Mouse (Mus musculus): ENCODE measurements around the gene Prmt7. TPM values are rescaled to one million over a fixed set of nuclear protein-coding genes. Genes with fewer than 3 reads are reported as not detected.

Gene Prmt7
- total RNA-seq, 2 experiments from 2014 or later: 0.84 to 3.7 TPM

GRCm38 (mm10) chr8:106211421-106211820, 685 bp downstream of the Prmt7 start:
- peak; percentile 10 for ATAC-seq (replicated peaks; ENCODE audit: low FRiP score, poor library complexity, severe bottlenecking)

GRCm38 (mm10) chr8:106213959-106214358, 3.2 kb downstream of the Prmt7 start:
- no peak for ATAC-seq (replicated peaks; ENCODE audit: low FRiP score, poor library complexity, severe bottlenecking)

GRCm38 (mm10) chr8:106219620-106220019, 8.9 kb downstream of the Prmt7 start:
- ATAC-seq (replicated peaks; ENCODE audit: low FRiP score, poor library complexity, severe bottlenecking): no peak

- peak; percentile 79 for ATAC-seq (replicated peaks; ENCODE audit: low FRiP score, poor library complexity, severe bottlenecking)
These were observed 15.9 kb downstream of the Prmt7 start for GRCm38 (mm10) chr8:106226589-106226988.

- no peak for ATAC-seq (replicated peaks; ENCODE audit: low FRiP score, poor library complexity, severe bottlenecking)
These were observed 20.8 kb downstream of the Prmt7 start for GRCm38 (mm10) chr8:106231536-106231935.

- no peak for ATAC-seq (replicated peaks; ENCODE audit: low FRiP score, poor library complexity, severe bottlenecking)
These were observed 22.0 kb downstream of the Prmt7 start for GRCm38 (mm10) chr8:106232751-106233150.

GRCm38 (mm10) chr8:106234567-106235261, 24.0 kb downstream of the Prmt7 start:
- ATAC-seq (replicated peaks; ENCODE audit: low FRiP score, poor library complexity, severe bottlenecking): no peak

- ATAC-seq (replicated peaks; ENCODE audit: low FRiP score, poor library complexity, severe bottlenecking): no peak
These were observed 26.4 kb downstream of the Prmt7 start for GRCm38 (mm10) chr8:106237106-106237505.

GRCm38 (mm10) chr8:106250186-106250585, 39.5 kb downstream of the Prmt7 start:
- ATAC-seq (replicated peaks; ENCODE audit: low FRiP score, poor library complexity, severe bottlenecking): no peak

GRCm38 (mm10) chr8:106258169-106258568, 47.4 kb downstream of the Prmt7 start:
- no peak for ATAC-seq (replicated peaks; ENCODE audit: low FRiP score, poor library complexity, severe bottlenecking)

GRCm38 (mm10) chr8:106259579-106260255, 49.0 kb downstream of the Prmt7 start:
- no peak for ATAC-seq (replicated peaks; ENCODE audit: low FRiP score, poor library complexity, severe bottlenecking)

GRCm38 (mm10) chr8:106260894-106261293, 50.2 kb downstream of the Prmt7 start:
- ATAC-seq (replicated peaks; ENCODE audit: low FRiP score, poor library complexity, severe bottlenecking): no peak

GRCm38 (mm10) chr8:106262343-106262742, 51.6 kb downstream of the Prmt7 start:
- no peak for ATAC-seq (replicated peaks; ENCODE audit: low FRiP score, poor library complexity, severe bottlenecking)

GRCm38 (mm10) chr8:106263928-106264327, 53.2 kb downstream of the Prmt7 start:
- no peak for ATAC-seq (replicated peaks; ENCODE audit: low FRiP score, poor library complexity, severe bottlenecking)

GRCm38 (mm10) chr8:106265398-106265797, 54.7 kb downstream of the Prmt7 start:
- ATAC-seq (replicated peaks; ENCODE audit: low FRiP score, poor library complexity, severe bottlenecking): no peak

GRCm38 (mm10) chr8:106268710-106269346, 58.1 kb downstream of the Prmt7 start:
- no peak for ATAC-seq (replicated peaks; ENCODE audit: low FRiP score, poor library complexity, severe bottlenecking)

GRCm38 (mm10) chr8:106270804-106271203, 60.1 kb downstream of the Prmt7 start:
- ATAC-seq (replicated peaks; ENCODE audit: low FRiP score, poor library complexity, severe bottlenecking): no peak

GRCm38 (mm10) chr8:106271378-106271777, 60.6 kb downstream of the Prmt7 start:
- ATAC-seq (replicated peaks; ENCODE audit: low FRiP score, poor library complexity, severe bottlenecking): no peak

- ATAC-seq (replicated peaks; ENCODE audit: low FRiP score, poor library complexity, severe bottlenecking): no peak
These were observed 62.7 kb downstream of the Prmt7 start for GRCm38 (mm10) chr8:106273468-106273867.

GRCm38 (mm10) chr8:106276709-106277317, 66.1 kb downstream of the Prmt7 start:
- no peak for ATAC-seq (replicated peaks; ENCODE audit: low FRiP score, poor library complexity, severe bottlenecking)
